Mouse (Mus musculus): Measurements from ENCODE around the gene Grb10.

DNA sequence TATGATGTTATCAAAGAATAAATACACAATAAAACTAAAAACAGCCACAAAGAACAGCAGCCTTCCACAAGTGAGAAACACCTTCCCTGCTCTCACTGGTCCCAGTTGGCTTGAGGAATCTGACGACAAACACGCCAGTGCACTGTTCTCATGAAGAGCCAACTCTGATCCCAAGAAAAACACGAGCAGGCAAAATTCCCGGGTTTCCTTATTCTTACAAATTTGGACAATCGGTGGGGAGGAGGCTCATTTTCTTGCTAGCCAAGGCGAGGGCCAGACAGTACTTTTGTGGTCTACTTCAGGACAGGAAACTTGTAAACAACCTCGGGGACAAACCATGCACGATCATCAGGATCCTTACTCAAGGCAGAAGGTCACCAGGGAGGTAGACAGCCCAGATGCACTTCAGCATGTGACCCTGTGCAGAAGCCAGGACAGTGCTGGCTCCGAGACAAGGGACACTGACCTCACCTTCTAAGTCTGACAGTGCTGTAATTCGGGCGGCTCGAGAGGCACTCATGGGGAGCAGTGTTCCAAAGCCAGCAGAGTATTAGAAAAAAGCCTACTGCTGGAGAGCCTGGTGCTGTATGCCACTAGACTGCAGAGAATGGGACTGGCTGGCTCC is 72.9 kb downstream of the Grb10 start:
- TF ChIP-seq CTCF (IDR thresholded peaks at IDR 0.05; ENCODE audit: control insufficient read depth, insufficient read depth, insufficient replicate concordance, low read depth, low read length): no peak
- no peak for TF ChIP-seq POLR2A (IDR thresholded peaks at IDR 0.05; ENCODE audit: control insufficient read depth, low read depth, low read length)

Data from testis, adult 2 months (tissue).